Mouse (Mus musculus) retina, postnatal 1 day (tissue): ENCODE data around the gene Hpd.

ENCODE experiments used
- DNase-seq: peaks from one replicate; pipeline ENCODE4 v3.0.0-alpha.2; 2012

Gene Hpd

GRCm38 (mm10) chr5:123181536-123181935 lies 991 bp downstream of the Hpd start:
- no peak for DNase-seq

- DNase-seq = no peak
Observed at GRCm38 (mm10) chr5:123180390-123180789, 2.1 kb downstream of the Hpd start.

DNA sequence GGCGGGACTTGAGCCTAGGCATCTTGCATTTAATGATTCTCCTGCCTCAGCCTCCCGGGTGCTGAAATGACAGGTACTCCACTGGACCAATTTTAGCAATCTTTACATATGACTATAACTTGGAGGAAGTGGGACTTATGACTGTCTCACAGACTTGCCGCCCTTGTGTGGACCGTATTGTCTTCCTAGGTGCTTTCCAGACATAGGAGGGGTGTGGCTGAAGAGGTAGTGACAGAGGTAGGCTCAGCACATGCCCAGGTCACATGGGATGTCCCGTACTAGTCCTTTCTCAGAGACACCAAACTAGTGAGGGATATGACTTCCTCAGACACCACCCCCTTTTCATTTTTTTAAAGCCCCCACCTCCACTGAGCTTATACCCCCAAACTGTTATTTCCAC lies 3.7 kb downstream of the Hpd start:
- no peak for DNase-seq

GRCm38 (mm10) chr5:123171646-123172350 lies 10.7 kb downstream of the Hpd start:
- peak; percentile 91 for DNase-seq

DNA sequence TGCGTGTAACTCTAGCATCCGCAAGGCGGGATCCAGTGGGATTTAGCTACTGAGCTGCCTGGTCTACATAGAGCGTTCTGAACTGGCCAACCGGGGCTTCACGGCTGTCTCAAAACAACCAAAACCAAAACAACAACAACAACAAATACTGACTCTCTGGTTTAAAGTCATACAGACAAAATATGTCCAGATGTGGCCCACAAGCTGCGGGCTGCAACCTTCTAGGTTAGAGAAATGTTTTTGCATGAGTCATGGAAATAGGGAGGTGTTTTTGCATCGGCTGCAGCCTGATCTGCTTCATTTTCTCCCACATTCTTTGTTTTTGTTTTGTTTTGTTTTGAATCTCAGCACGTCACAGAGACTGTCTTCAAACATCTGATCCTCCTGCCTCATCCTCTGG lies 12.2 kb downstream of the Hpd start:
- DNase-seq = no peak

- DNase-seq = no peak
Observed at GRCm38 (mm10) chr5:123169284-123169683, 13.2 kb downstream of the Hpd start, which contains the start of gene Psmd9. Gene Psmd9, plus strand, starts transcription at chr5:123169413.

- no peak for DNase-seq
Observed at GRCm38 (mm10) chr5:123167591-123167990, 14.9 kb downstream of the Hpd start.

DNA sequence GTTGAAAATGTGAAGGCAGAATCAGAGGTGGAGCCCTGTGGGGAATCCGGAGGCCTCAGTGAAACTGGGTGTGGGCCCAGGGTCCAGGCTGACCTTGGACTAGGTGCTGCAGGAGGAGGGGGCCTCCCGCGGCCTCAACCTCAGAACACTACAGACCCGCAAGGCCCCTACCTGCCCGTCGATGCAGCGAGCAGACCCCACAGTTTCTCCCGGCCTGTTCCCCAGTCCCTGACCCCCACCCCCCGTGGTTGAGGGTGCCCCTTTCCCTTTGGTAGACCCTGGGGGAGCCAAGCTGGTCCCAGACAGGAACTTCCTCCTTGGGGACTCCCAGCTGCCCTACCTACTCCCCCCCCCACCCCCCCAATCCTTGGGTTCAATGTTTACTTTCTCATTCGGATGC lies 16.1 kb downstream of the Hpd start:
- no peak for DNase-seq

- DNase-seq = peak; percentile 32
Observed at GRCm38 (mm10) chr5:123162942-123163341, 19.6 kb downstream of the Hpd start.

DNA sequence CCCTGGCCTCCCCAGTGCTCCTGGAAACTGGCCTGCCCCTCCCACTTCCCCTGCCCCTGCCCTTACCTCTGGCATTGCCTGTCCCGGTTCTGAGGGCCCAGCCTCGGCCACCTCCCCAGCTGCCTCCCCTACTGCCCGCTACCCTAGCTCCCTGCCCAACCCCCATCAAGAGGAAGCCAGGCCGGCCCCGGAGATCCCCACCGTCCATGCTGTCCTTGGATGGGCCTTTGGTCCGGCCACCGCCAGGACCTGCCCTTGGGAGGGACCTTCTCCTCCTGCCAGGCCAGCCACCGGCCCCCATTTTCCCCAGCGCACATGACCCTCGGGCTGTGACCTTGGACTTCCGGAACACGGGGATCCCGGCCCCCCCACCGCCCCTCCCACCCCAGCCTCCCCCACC lies 22.2 kb downstream of the Hpd start:
- DNase-seq = no peak

GRCm38 (mm10) chr5:123159866-123160265 lies 22.7 kb downstream of the Hpd start:
- no peak for DNase-seq

- no peak for DNase-seq
Observed at GRCm38 (mm10) chr5:123159446-123159845, 23.1 kb downstream of the Hpd start.

DNA sequence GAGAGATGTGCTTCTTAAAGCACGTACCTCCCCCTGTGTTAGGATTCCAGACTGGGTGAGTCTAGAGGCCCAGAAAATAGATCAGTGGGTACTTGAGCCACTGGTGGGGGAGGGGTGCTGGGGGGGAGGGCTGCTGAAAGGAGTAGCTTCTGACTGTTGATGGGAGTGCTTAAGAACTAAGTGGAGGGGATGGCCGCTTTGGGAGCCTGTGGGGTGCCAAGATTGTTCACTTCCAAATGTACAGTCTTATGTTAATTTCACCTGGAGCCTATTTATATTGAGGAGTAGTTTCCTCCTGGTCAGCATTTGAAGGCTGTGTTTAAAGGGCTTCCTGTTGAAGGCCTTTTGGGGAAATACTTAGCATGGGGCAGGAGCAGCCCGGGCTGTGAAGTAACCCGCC lies 24.6 kb downstream of the Hpd start:
- no peak for DNase-seq

GRCm38 (mm10) chr5:123156763-123157162 lies 25.8 kb downstream of the Hpd start:
- DNase-seq = peak; percentile 38

DNA sequence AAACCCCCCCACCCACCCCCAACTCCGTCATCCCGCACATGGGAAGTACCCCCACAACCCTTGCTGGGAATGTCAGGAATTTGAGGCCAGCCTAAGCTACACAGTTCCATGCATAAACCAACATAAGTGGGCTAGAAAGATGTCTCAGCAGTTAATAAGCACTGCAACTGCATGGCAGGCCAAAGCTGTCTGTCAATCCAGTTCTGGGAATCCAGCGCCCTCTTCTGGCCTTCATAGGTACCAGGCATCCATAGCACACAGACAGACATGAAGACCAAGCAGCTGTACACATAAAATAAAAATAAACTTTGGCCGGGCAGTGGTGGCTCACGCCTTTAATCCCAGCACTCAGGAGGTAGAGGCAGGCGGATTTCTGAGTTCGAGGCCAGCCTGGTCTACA lies 27.1 kb downstream of the Hpd start:
- DNase-seq = peak; percentile 85

DNA sequence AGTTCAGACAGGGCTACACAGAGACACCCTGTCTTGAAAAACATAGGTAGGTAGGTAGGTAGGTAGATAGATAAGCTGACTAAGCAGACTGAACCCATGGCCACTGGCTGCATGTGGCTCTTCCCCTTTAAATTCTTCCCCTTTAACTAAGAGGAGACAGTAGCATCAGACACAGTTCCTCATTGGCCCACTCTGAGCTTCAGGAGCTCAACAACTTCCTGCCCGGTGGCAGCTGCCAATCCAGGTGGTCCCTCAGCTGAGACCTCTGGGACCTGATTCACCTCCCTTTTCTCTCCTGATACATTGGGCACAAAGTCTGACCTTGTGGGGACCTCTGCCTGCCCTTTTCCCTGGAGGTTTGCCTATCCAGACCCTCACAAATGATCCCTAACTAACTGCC lies 29.6 kb downstream of the Hpd start:
- no peak for DNase-seq

GRCm38 (mm10) chr5:123151707-123152362 lies 30.7 kb downstream of the Hpd start:
- no peak for DNase-seq

DNA sequence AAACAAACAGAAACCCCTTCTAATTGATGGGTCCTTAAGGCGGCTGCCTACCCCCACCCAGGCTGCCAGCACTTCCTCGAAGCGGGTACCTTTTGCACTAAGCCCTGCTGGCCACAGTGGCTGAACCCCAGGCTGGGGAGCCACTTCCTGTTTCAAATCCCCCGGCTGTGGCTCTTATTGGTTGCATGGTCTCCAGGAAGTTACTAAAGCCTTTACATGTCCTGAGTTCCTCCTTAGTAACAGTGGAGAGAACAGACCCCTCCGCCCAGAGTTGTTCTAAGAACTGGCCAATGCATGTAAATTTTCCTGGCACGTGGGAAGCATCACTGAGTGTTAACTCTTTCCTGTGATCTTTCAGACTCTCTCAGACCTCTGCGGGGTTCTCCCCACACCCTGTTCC lies 31.4 kb downstream of the Hpd start:
- no peak for DNase-seq

- DNase-seq = no peak
Observed at GRCm38 (mm10) chr5:123150641-123151040, 31.9 kb downstream of the Hpd start.

DNA sequence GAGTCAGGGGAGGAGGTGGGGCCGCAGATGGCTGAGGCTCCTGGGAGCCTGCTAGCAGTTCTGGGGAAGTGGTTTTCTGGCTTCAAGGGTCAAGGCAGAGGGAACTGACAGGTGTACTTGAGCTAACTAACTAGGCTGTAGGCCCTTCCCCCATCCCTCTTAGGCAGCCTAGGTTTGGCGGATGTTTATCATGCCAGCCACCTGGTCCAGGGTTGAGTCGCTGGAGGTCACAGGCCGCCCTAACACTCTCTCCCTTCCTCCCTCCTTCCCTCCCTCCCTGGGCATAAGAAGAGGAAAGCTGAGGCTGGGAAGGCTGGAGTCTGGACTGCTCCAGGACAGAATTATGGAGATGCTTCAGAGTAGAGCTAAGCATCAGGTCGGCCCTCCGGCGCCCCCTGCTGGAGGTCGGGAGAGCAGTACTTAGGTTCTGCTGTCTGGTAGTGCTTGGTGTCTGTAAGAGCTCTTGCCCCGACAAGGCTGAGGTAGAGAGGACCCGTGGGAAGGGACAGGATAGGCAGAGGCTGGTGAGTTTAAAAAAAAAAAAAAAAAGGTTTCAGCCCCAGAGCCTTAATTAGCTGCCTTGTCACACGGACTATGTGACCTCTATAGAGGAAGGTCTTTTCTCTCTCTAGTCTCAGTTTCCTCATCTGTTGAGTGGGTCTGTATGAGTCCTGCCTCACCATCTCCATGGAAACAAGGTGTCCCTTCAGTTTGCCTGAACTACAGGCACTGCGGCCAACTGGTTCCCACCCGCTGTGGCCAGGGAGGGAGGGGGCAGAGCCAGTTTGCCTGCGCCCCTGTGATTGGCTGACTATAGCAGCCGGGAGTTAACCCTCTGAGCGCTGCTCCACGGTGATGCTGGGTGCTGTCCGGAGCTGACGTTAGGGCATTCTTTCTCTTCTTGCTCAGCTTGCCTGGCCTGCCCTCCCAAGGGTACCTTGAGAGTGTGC lies 32.8 kb downstream of the Hpd start:
- DNase-seq = peak; percentile 91

DNA sequence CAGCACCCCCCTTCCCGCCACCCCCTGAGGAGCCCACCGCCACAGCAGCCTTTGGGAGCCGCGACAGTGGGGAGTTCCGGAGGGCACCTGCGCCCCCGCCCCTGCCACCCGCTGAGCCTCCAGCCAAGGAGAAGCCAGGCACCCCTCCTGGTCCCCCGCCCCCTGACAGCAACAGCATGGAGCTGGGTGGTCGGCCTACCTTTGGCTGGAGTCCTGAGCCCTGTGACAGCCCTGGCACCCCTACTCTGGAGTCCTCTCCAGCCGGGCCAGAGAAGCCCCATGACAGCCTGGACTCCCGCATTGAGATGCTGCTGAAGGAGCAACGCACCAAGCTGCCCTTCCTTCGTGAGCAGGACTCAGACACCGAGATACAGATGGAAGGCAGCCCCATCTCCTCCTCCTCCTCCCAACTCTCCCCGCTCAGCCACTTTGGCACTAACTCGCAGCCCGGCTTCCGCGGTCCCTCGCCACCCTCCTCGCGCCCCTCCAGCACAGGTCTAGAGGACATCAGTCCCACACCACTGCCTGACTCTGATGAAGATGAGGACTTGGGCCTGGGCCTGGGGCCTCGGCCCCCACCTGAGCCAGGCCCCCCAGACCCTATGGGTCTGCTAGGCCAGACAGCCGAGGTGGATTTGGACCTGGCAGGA lies 34.3 kb downstream of the Hpd start:
- DNase-seq = no peak

GRCm38 (mm10) chr5:123147569-123147968 lies 35.0 kb downstream of the Hpd start:
- DNase-seq = no peak

DNA sequence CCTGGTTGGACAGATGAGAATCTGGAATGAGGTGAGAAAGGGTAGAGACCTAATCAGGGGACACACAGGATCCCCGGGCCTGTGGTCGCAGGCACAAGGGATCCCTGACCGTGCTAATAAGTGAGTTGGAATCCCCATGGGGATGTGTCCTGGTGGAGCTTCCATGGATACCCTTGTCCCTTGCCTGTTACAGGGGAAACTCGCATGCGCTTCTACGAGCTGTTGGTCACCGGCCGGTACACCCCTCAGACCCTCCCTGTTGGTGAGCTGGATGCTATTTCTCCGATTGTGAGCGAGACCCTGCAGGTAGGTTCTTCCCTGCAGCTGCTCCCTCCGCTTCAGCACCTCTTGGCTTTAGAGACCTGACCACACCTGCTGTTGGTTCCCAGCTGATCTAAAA lies 36.2 kb downstream of the Hpd start:
- DNase-seq = no peak
